Mouse (Mus musculus): ENCODE data around the gene Grik1.

- no peak for TF ChIP-seq POLR2A (IDR thresholded peaks at IDR 0.05; ENCODE audit: borderline replicate concordance, extremely low read depth, insufficient read depth, insufficient read length, poor library complexity, severe bottlenecking)
- no peak for TF ChIP-seq CTCF (IDR thresholded peaks at IDR 0.05; ENCODE audit: borderline replicate concordance, extremely low read depth, insufficient read depth, insufficient read length)
Measured at GRCm38 (mm10) chr16:88111459-88111858, 178.6 kb downstream of the Grik1 start.

All from brain, embryonic 14.5 days (tissue).